ENCODE assay signal across 15 mouse cellular contexts in genomic region chr2:70025711-70026110, GRCm38 (mm10). TPM values are rescaled to one million over a fixed set of nuclear protein-coding genes. Genes with fewer than 3 reads are reported as not detected.
DNase-seq lines count a peak whose midpoint lies in the region.
"Had no signal": no experiment of that assay in that cellular context is flagged by ENCODE, and none has a peak within 500 bp of the region (broad histone marks: within the 10 kb centered on the region; RNA-seq: fewer than 3 reads in every experiment).

No protein-coding gene starts in this region.

- peak; percentile 21 to 51 for DNase-seq in frontal cortex, postnatal 36 days (ENCODE audit: low spot score in 2 of 2)
- no peak for DNase-seq in frontal cortex, postnatal 14 days (ENCODE audit: low spot score in 2 of 2)
- DNase-seq in layer of hippocampus, adult 9-11 months = peak; percentile 57
- DNase-seq in layer of hippocampus, postnatal 10 days (ENCODE audit: low spot score in 2 of 2) = no peak
- peak; percentile 52 for DNase-seq in right cerebral cortex, adult 18-20 months
- DNase-seq in right cerebral cortex, adult 2 months (ENCODE audit: low spot score in 2 of 2) = no peak
- DNase-seq in urinary bladder, postnatal 10 days (ENCODE audit: low spot score) = no peak
- DNase-seq: adrenal gland, postnatal 14 days; cerebellum, adult 18-20 months; cerebellum, adult 9-11 months; cerebellum, postnatal 36 days; gastrocnemius, postnatal 10 days; heart, adult 2 months; heart, postnatal 14 days had no signal

RNA-seq across cellular contexts. Expression of gene Myo3b, which starts 13.2 kb away (rescaled TPM):
- total RNA-seq in layer of hippocampus, postnatal 10 days (2021) = 1 to 10 TPM; 1.5 to 1.6 TPM
- total RNA-seq: adrenal gland, adult 18-20 months; adrenal gland, postnatal 14 days had no signal

Comparison
In these comparisons a context has a peak if more than half of its experiments do, and no peak if none do; other contexts are left out.
1. DNase-seq: peak in frontal cortex, postnatal 36 days (2 of 2), layer of hippocampus, adult 9-11 months (single experiment) and right cerebral cortex, adult 18-20 months (single experiment); none in frontal cortex, postnatal 14 days (0 of 2), layer of hippocampus, postnatal 10 days (0 of 2), right cerebral cortex, adult 2 months (0 of 2) and urinary bladder, postnatal 10 days (single experiment).